Mouse (Mus musculus): ENCODE data around the gene Slc25a11. TPM values are rescaled to one million over a fixed set of nuclear protein-coding genes. Genes with fewer than 3 reads are reported as not detected.

Slc25a11 gene
- total RNA-seq, 2 experiments from 2014 or later: 121 to 123 TPM

GRCm38 (mm10) chr11:70668335-70668770, 21.1 kb upstream of the Slc25a11 start:
- no peak for DNase-seq (ENCODE audit: low spot score in 2 of 2)

- DNase-seq (ENCODE audit: low spot score in 2 of 2): no peak
These were observed 20.2 kb upstream of the Slc25a11 start for GRCm38 (mm10) chr11:70667271-70668150.

GRCm38 (mm10) chr11:70666687-70667086, 19.4 kb upstream of the Slc25a11 start:
- DNase-seq (ENCODE audit: low spot score in 2 of 2): no peak

DNA sequence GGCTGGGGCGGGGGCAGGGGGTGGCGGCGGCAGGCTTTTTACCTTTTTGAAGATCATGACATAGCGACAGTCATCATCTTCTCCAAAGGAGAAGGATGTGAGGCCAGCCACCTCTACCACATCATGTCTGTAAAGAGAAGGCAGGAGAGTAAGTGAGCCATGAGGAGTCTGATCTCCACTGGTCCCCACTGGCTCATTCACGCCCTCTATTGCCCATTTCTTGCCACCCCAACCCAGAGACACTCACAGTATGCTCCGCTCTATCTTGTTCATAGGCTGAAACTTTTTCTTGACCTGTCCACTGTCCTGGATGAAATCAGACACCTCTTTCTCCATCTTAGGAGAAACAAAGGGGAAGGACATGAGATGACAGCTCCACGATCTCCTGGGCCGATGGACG, 17.5 kb upstream of the Slc25a11 start:
- DNase-seq (ENCODE audit: low spot score in 2 of 2): no peak

DNA sequence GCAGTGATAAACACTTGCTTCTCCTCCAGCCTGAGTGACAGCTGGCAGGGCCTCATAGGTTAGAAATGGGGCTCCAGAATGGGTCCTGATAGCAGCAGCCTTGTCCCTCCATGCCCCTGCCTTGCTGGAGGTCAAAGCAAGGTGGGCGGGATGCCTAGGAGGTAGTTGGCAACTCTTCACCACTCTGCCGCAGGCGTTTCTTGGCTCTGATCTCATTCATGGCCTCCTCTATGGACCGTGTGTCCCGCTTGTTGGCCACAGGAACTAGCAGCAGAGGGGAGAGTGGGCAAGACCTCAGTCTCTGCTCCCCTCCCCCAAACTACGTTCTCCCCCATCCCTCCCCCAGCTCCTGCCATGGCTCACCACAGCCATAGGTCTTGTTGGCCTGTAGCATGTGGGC, 16.7 kb upstream of the Slc25a11 start:
- no peak for DNase-seq (ENCODE audit: low spot score in 2 of 2)

- DNase-seq (ENCODE audit: low spot score in 2 of 2): no peak
These were observed 15.8 kb upstream of the Slc25a11 start for GRCm38 (mm10) chr11:70663101-70663500.

DNA sequence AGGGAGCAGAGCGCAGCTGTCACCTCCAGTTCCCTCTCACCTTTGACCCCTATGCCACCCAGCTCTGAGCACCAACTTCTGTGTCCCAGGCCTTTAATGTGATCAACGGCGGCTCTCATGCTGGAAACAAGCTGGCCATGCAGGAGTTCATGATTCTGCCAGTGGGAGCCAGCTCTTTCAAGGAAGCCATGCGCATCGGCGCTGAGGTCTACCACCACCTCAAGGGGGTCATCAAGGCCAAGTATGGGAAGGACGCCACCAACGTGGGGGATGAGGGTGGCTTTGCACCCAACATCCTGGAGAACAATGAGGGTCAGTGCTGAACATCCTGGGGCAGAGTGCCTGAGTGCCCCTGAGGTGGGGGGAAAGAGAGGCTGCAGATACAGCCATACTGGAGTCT, 13.3 kb upstream of the Slc25a11 start:
- DNase-seq (ENCODE audit: low spot score in 2 of 2): no peak

DNA sequence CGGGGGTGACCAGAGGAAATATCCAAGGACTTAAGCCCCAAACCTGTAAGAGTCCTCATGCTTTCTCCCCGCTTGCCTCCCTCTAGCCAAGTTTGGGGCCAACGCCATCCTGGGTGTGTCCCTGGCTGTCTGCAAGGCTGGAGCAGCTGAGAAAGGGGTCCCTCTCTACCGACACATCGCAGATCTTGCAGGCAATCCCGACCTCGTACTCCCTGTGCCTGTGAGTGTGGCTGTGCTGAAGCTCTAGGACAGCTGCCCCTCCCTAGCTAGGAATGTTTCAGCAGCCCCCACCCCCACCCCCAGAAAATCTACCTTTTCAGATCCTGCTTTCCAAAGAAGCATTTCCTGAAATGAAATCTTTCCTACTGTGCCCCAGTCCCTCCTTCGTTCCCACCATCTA, 11.7 kb upstream of the Slc25a11 start:
- no peak for DNase-seq (ENCODE audit: low spot score in 2 of 2)

GRCm38 (mm10) chr11:70658521-70658920, 11.2 kb upstream of the Slc25a11 start:
- no peak for DNase-seq (ENCODE audit: low spot score in 2 of 2)

GRCm38 (mm10) chr11:70657991-70658390, 10.7 kb upstream of the Slc25a11 start:
- DNase-seq (ENCODE audit: low spot score in 2 of 2): no peak

DNA sequence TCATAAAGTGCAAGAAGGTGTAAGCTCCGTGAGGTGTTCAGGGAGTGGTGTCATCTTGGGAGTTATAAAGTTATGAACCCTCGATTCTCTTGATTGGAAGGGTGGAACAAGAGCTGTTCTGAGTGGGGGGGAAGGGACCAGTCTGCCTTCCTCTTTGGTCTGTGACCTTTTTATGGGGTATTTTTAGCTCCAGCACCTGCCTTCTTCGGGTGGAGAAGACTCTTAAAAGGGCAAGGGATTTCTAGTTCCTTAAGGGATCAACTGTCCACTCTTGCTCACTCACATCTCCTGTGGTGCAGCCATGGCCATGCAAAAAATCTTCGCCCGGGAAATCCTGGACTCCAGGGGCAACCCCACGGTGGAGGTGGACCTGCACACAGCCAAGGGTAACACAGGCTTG, 10.3 kb upstream of the Slc25a11 start:
- DNase-seq (ENCODE audit: low spot score in 2 of 2): no peak

GRCm38 (mm10) chr11:70656964-70657363, 9.7 kb upstream of the Slc25a11 start, which contains the start of gene Eno3:
Gene Eno3 (plus strand): TSS chr11:70657202.
- no peak for DNase-seq (ENCODE audit: low spot score in 2 of 2)

GRCm38 (mm10) chr11:70656456-70656927, 9.2 kb upstream of the Slc25a11 start:
- DNase-seq (ENCODE audit: low spot score in 2 of 2): no peak

DNA sequence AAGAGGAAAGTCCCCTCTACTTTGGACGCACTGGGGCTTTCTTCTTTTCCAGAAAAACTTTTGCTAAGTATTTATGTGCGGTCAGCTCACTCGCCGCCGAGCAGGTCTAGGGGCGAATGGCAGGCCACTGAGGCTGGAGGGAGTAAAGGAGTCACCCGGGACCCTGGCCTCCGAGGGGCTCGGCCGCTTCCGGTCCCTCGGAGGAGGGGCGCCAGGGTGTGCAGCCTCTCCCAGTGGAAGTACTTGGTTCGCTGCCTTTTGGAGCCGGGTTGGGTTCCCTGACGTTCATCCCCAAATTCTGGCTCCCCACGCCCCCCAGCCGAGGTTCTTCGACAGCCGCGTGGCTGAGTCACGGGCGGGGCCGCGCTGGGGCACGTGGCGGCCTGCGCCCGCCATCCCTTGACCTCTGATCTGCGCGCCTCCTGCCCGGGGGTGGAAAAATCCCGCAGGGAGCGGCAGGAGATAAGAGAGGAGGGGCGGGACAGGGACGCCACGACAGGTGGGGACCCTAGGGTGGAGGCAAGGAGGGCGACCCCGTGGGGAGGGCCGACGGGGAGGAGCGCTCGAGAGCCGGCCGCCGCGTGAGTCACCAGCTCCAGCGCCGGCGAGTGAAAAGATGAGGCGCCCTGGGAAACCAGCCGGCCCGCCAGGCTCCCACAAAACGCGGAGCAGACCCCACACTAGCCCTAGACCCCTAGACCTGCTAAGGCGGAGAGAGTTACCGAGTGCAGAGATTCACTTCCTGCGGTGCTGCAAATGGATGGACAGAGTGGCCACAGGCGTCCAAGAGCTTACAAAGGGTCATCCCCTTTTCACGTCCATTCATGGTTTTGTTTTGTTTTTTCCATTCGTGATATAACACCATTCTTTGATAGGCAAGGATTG, 8.5 kb upstream of the Slc25a11 start:
- DNase-seq (ENCODE audit: low spot score in 2 of 2): no peak

DNA sequence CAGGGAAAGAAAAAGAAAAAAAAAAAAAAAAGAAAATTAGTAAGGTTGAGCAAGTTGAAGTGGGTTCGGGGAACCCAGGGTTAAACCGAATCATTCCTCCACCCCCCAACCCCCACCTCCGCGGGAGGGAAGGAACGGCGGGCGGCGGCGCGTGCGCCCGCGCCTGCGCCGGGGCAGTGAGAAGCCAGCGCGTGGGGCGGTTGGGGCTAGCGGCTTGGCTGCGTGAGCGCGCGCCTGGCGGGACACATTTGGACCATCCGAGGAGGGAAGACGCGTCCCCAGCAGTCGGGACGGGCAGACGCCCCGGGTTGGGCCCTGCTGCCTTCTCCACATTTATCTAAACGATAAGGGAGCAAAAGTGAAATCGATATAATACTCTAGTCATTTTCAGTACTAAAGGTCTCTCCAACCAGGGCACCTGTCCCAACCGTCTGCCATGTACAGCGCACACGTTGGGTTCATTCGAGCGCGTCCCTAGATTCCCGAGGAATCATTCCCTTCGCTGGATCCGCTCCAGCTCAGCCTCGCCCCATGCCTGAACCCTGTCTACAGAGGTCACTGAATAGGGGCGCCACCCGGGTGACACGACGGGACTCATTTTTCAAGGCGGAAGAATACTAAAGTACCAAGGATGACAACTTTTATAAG, 7.8 kb upstream of the Slc25a11 start:
- peak in 1 of 2 experiments; percentile 72 for DNase-seq (ENCODE audit: low spot score in 2 of 2)

DNA sequence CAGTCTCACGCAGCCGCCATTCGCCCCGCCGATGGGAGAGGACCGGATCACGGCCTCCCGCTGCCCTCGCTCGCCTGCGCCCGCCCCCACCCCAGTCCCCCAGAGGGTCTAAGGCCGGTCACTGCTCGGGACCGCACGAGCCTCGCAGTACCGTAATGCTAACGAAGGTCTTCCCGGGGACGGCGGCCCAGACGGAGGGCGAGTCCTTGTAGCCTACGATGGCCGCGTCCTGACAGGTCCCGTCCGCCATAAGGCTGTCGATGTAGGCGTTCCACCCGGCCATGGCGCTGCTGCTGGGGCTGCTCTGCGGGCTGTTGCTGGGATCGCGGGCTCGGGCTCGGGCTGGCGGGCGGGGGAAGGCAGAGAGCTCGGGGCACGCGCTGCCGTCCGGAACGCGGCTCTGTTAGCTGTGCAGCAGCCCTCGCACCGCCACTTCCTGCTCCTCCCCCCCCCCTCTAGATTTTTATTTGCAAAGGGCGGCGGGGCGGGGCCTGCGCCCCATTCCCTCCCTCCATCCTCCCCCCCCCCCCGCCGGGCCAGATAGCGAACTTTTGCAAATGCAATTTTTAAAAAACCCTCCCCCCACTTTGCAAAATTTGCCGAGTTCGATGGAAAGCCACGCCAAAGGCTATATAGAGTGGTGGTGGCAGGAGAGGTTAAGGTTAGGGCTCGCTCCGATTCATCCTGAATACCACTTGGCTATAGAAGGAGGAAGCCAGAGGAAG, 7.1 kb upstream of the Slc25a11 start, which contains the start of gene Pfn1:
Pfn1 (minus strand) TSS at position 447 of the 725 bp plus-strand sequence.
- DNase-seq (ENCODE audit: low spot score in 2 of 2): peak; percentile 52 to 79

- no peak for DNase-seq (ENCODE audit: low spot score in 2 of 2)
These were observed 6.3 kb upstream of the Slc25a11 start for GRCm38 (mm10) chr11:70653345-70654197.

- DNase-seq (ENCODE audit: low spot score in 2 of 2): no peak
These were observed 5.6 kb upstream of the Slc25a11 start for GRCm38 (mm10) chr11:70652884-70653344.

All from layer of hippocampus, adult 18-20 months (tissue).